Mouse (Mus musculus): Measurements from ENCODE around the gene Hist1h1t.

DNA sequence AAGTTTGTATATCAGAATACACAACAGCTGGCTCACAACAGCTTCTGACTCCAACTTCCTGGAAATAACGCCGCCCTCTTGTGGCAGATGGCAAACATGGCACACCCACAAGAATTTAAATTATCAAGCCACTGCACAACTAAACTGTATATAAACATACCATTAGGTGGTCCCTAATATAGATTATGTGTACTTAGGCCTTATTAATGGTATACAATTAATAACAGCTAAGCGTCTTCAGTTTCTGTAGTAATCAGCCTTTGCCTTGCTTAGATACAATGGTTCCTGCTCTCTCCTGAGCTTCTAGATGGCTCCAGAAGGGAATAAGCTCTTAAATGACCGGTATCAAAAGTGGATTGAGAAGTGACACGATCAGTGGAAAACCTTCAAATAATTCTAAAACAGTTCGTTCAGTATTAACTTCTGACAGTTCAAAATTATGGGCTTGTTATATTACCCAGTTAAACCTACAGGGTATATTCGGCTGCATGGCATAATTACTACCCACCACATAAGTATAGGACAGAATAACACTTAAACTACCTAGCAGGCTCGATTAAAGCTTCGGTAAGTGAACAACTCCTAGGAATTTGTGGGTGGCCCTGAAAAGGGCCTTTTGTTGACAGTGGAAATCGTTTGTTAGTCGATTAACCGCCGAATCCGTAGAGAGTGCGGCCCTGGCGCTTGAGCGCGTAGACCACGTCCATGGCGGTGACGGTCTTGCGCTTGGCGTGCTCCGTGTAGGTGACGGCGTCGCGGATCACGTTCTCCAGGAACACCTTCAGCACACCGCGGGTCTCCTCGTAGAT is 2.1 kb downstream of the Hist1h1t start:
- TF ChIP-seq POLR2A (IDR thresholded peaks at IDR 0.05; ENCODE audit: borderline replicate concordance, insufficient read depth, low read length): no peak
- peak; percentile 34; the same call in 1 of the 2 replicates for TF ChIP-seq CTCF (IDR thresholded peaks at IDR 0.05; ENCODE audit: borderline replicate concordance, insufficient read depth, low read depth, low read length)
